Mouse (Mus musculus): Measurements from ENCODE around the gene Elmo2. TPM values are rescaled to one million over a fixed set of nuclear protein-coding genes. Genes with fewer than 3 reads are reported as not detected.

The Elmo2 gene
- polyA plus RNA-seq (2014; fragmentation: Nextera tagmentation; extraction: Ambion mirVana), result 92.3 and 109 TPM in 2 replicates

DNA sequence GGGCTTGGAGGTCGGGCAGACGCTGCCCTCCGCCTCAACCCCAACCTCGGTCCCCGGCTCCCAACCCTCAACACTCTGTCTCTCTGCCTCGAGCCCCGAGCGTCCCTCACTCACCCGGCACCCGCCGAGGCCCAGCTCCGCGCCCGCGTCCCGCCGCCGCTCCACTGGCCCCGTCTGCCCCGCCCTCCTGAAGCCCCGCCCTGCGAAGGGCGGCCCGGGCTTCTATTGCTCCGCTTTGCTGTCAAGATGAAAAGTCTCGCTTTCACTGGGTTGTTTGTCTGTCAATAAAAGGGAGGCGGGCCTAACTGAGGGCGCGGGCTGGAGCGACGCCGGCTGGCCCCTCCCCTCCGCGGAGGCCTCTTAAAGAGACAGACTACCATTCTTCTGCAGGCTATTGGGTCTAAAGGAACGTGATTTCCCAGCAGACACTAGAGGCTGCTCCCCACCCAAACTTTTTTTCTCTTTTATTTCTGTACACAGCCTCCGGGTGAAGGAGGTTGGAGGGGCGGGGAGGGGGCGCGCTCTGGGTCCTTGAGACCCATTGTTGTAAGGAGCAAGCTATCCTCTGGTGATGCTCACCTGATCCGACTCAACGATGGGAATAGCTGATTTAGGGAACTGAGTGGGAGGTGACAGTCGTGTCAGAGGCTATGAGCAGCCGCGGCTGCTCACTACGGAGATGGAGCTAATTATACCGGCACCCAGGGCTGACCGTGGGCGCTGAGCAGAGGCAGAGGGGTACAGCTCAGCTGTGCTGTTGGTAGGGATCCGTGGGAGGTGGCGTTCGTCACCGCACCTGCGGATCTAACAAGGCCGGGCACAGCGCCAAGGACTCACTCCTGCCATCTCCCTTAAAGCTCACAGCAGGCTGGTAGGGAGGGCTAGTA, at the start of gene Elmo2:
Gene Elmo2 (minus strand): TSS at position 176 of the 887 bp plus-strand sequence.
- no peaks in the 10 kb centered on the region for H3K9me3 ChIP-seq (ENCODE audit: control insufficient read depth, low read length)
- under 1% methylated on average over 55 of the region's 55 CpGs for WGBS
- H3K27ac ChIP-seq (replicated peaks; ENCODE audit: low read depth, low read length), result peak within 1 kb of the TSS; percentile 90
- peak within 1 kb of the TSS; percentile 92 for H3K4me3 ChIP-seq (replicated peaks; ENCODE audit: low read depth, low read length)
- H3K9ac ChIP-seq (replicated peaks; ENCODE audit: low read length), result peak within 1 kb of the TSS; percentile 89
- no peaks in the 10 kb centered on the region; the same call in 1 of the 2 replicates for H3K27me3 ChIP-seq (ENCODE audit: control insufficient read depth, insufficient read depth, low read length)
- peak within 1 kb of the TSS; percentile 94 for H3K4me2 ChIP-seq (ENCODE audit: low read length)
- peaks cover 39% of the 10 kb centered on the region for H3K4me1 ChIP-seq (ENCODE audit: control insufficient read depth, insufficient read depth, low read length)
- H3K36me3 ChIP-seq (ENCODE audit: control insufficient read depth, insufficient read depth, low read length), result no peaks in the 10 kb centered on the region; the same call in 1 of the 2 replicates
- peak; percentile 98 for ATAC-seq (ENCODE audit: low FRiP score, low TSS enrichment)
- DNase-seq, result peak; percentile 98

GRCm38 (mm10) chr2:165376001-165376400, 49.7 kb upstream of the Elmo2 start:
- no peak for DNase-seq
- H3K36me3 ChIP-seq (ENCODE audit: control insufficient read depth, insufficient read depth, low read length), result peaks cover 61% of the 10 kb centered on the region
- 80% methylated on average over 4 of the region's 4 CpGs for WGBS
- H3K27ac ChIP-seq (replicated peaks; ENCODE audit: low read depth, low read length), result no peak overlapping the region
- H3K27me3 ChIP-seq (ENCODE audit: control insufficient read depth, insufficient read depth, low read length), result no peaks in the 10 kb centered on the region
- H3K4me1 ChIP-seq (ENCODE audit: control insufficient read depth, insufficient read depth, low read length), result no peaks in the 10 kb centered on the region
- ATAC-seq (ENCODE audit: low FRiP score, low TSS enrichment), result no peak
- H3K4me2 ChIP-seq (ENCODE audit: low read length), result no peak overlapping the region
- no peak overlapping the region for H3K9ac ChIP-seq (replicated peaks; ENCODE audit: low read length)
- H3K9me3 ChIP-seq (ENCODE audit: control insufficient read depth, low read length), result 0 out of 2 replicates have a peak, but pooled peaks cover 5% of the 10 kb centered on the region
- H3K4me3 ChIP-seq (replicated peaks; ENCODE audit: low read depth, low read length), result no peak overlapping the region

GRCm38 (mm10) chr2:165375478-165375877, 49.2 kb upstream of the Elmo2 start:
- Histone ChIP-seq H3K9me3 (ENCODE audit: control insufficient read depth, low read length) (0 out of 2 replicates have a peak, but pooled peaks cover 2% of the 10 kb centered on the region), H3K4me2 (ENCODE audit: low read length) (no peak overlapping the region), H3K9ac (replicated peaks; ENCODE audit: low read length) (no peak overlapping the region), H3K27ac (replicated peaks; ENCODE audit: low read depth, low read length) (no peak overlapping the region), H3K36me3 (ENCODE audit: control insufficient read depth, insufficient read depth, low read length) (peaks cover 56% of the 10 kb centered on the region), H3K27me3 (ENCODE audit: control insufficient read depth, insufficient read depth, low read length) (no peaks in the 10 kb centered on the region), H3K4me1 (ENCODE audit: control insufficient read depth, insufficient read depth, low read length) (no peaks in the 10 kb centered on the region), H3K4me3 (replicated peaks; ENCODE audit: low read depth, low read length) (no peak overlapping the region)
- ATAC-seq (ENCODE audit: low FRiP score, low TSS enrichment) (no peak), DNase-seq (no peak)
- WGBS, result 85% methylated on average over 5 of the region's 5 CpGs

- peak; percentile 57 for DNase-seq
- ATAC-seq (ENCODE audit: low FRiP score, low TSS enrichment), result no peak
Observed at GRCm38 (mm10) chr2:165371066-165371465, 44.8 kb upstream of the Elmo2 start.

GRCm38 (mm10) chr2:165370348-165370747, 44.1 kb upstream of the Elmo2 start:
- Histone ChIP-seq H3K9me3 (ENCODE audit: control insufficient read depth, low read length) (no peaks in the 10 kb centered on the region), H3K4me3 (replicated peaks; ENCODE audit: low read depth, low read length) (no peak overlapping the region), H3K4me2 (ENCODE audit: low read length) (no peak overlapping the region), H3K36me3 (ENCODE audit: control insufficient read depth, insufficient read depth, low read length) (peaks cover 9% of the 10 kb centered on the region), H3K4me1 (ENCODE audit: control insufficient read depth, insufficient read depth, low read length) (peaks cover 9% of the 10 kb centered on the region), H3K27ac (replicated peaks; ENCODE audit: low read depth, low read length) (no peak overlapping the region), H3K27me3 (ENCODE audit: control insufficient read depth, insufficient read depth, low read length) (no peaks in the 10 kb centered on the region), H3K9ac (replicated peaks; ENCODE audit: low read length) (no peak overlapping the region)
- DNase-seq (no peak), ATAC-seq (ENCODE audit: low FRiP score, low TSS enrichment) (no peak)
- WGBS, result 84% methylated on average over 3 of the region's 3 CpGs

More at GRCm38 (mm10) chr2:165371066-165371465, 44.8 kb upstream of the Elmo2 start:
- WGBS, result 32% methylated on average over 3 of the region's 3 CpGs
- Histone ChIP-seq H3K4me2 (ENCODE audit: low read length) (peak overlapping the region; percentile 20; the same call in 1 of the 2 replicates), H3K27ac (replicated peaks; ENCODE audit: low read depth, low read length) (no peak overlapping the region), H3K27me3 (ENCODE audit: control insufficient read depth, insufficient read depth, low read length) (no peaks in the 10 kb centered on the region), H3K4me1 (ENCODE audit: control insufficient read depth, insufficient read depth, low read length) (peaks cover 9% of the 10 kb centered on the region), H3K4me3 (replicated peaks; ENCODE audit: low read depth, low read length) (no peak overlapping the region), H3K9ac (replicated peaks; ENCODE audit: low read length) (no peak overlapping the region), H3K36me3 (ENCODE audit: control insufficient read depth, insufficient read depth, low read length) (peaks cover 16% of the 10 kb centered on the region), H3K9me3 (ENCODE audit: control insufficient read depth, low read length) (no peaks in the 10 kb centered on the region)

GRCm38 (mm10) chr2:165368496-165368895, 42.2 kb upstream of the Elmo2 start, which contains the start of gene Zfp663:
TSS of gene Zfp663 (minus strand) at chr2:165368729.
- Histone ChIP-seq H3K27me3 (ENCODE audit: control insufficient read depth, insufficient read depth, low read length) (no peaks in the 10 kb centered on the region), H3K27ac (replicated peaks; ENCODE audit: low read depth, low read length) (peak within 1 kb of the TSS; percentile 89), H3K4me3 (replicated peaks; ENCODE audit: low read depth, low read length) (peak within 1 kb of the TSS; percentile 55), H3K9ac (replicated peaks; ENCODE audit: low read length) (peak within 1 kb of the TSS; percentile 85), H3K4me2 (ENCODE audit: low read length) (peak within 1 kb of the TSS; percentile 84), H3K36me3 (ENCODE audit: control insufficient read depth, insufficient read depth, low read length) (no peaks in the 10 kb centered on the region), H3K9me3 (ENCODE audit: control insufficient read depth, low read length) (no peaks in the 10 kb centered on the region), H3K4me1 (ENCODE audit: control insufficient read depth, insufficient read depth, low read length) (peaks cover 13% of the 10 kb centered on the region)
- ATAC-seq (ENCODE audit: low FRiP score, low TSS enrichment) (peak; percentile 67; the same call in 1 of the 2 replicates), DNase-seq (peak; percentile 91)
- WGBS, result under 1% methylated on average over 27 of the region's 27 CpGs

DNA sequence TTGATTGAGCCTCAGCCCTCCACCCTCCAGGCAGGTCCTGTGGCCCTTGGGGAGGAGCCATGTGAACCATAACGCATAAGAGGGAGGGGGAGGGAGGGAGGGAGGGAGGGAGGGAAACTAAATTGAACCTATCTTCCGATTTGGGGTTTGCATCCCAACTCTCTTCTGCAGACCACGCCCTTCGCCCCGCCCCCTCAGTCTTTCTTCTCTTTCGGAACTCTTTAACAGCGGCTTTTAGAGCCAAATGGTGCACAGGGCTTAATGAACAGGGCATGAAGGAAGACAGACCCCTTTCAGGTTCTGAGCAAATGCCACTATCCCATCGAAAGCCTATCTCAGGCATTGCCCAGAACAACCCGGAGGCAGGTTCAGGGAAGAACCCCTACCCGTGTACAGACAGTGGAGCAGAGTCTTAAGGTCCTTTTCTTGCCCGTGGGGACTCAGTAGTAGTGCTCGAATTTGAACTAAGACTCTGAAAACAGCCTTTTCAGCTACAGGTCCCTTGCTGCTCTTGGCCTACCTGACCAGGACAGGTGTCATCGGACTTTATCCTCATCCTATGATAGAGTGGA, 41.7 kb upstream of the Elmo2 start:
- Histone ChIP-seq H3K4me2 (ENCODE audit: low read length) (peak overlapping the region; percentile 84), H3K36me3 (ENCODE audit: control insufficient read depth, insufficient read depth, low read length) (no peaks in the 10 kb centered on the region), H3K4me1 (ENCODE audit: control insufficient read depth, insufficient read depth, low read length) (peaks cover 13% of the 10 kb centered on the region), H3K27ac (replicated peaks; ENCODE audit: low read depth, low read length) (peak overlapping the region; percentile 89), H3K4me3 (replicated peaks; ENCODE audit: low read depth, low read length) (peak overlapping the region; percentile 55), H3K9me3 (ENCODE audit: control insufficient read depth, low read length) (no peaks in the 10 kb centered on the region), H3K27me3 (ENCODE audit: control insufficient read depth, insufficient read depth, low read length) (no peaks in the 10 kb centered on the region), H3K9ac (replicated peaks; ENCODE audit: low read length) (peak overlapping the region; percentile 85)
- ATAC-seq (ENCODE audit: low FRiP score, low TSS enrichment), result peak; percentile 25; the same call in 1 of the 2 replicates
- WGBS, result 0% methylated on average over 13 of the region's 13 CpGs
- peak; percentile 73 for DNase-seq

DNA sequence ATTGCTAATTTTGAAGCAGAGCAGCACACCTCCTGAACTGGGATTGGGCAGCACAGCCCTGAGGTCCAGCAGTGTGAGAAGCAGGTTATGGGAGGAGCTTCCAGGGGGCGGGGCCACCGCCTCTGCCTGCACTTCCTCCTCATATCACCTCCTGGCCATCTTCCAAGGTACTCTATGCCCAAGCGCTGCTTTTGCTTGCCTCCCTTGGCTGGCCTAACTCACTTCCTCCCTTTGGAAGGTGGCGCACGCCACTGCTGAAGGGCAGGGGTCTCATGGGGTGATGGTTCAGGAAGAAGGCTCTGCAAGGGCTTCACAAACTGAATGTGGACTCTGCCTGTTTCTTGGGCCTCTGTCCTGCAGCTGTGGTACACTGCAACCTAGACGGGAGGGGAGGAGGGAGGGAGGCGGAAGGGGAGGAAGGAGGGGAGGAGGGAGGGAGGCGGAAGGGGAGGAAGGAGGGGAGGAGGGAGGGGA, 40.8 kb upstream of the Elmo2 start:
- peaks cover 13% of the 10 kb centered on the region for H3K4me1 ChIP-seq (ENCODE audit: control insufficient read depth, insufficient read depth, low read length)
- H3K4me2 ChIP-seq (ENCODE audit: low read length), result peak overlapping the region; percentile 84
- H3K36me3 ChIP-seq (ENCODE audit: control insufficient read depth, insufficient read depth, low read length), result no peaks in the 10 kb centered on the region
- H3K27me3 ChIP-seq (ENCODE audit: control insufficient read depth, insufficient read depth, low read length), result no peaks in the 10 kb centered on the region
- H3K4me3 ChIP-seq (replicated peaks; ENCODE audit: low read depth, low read length), result no peak overlapping the region; the same call in 1 of the 2 replicates
- H3K9me3 ChIP-seq (ENCODE audit: control insufficient read depth, low read length), result no peaks in the 10 kb centered on the region
- DNase-seq (peak; percentile 39), ATAC-seq (ENCODE audit: low FRiP score, low TSS enrichment) (no peak)
- 18% methylated on average over 5 of the region's 8 CpGs for WGBS
- no peak overlapping the region for H3K27ac ChIP-seq (replicated peaks; ENCODE audit: low read depth, low read length)
- H3K9ac ChIP-seq (replicated peaks; ENCODE audit: low read length), result no peak overlapping the region
